Mouse (Mus musculus) midbrain, embryonic 15.5 days (tissue): Measurements from ENCODE around the gene Spink4. TPM values are rescaled to one million over a fixed set of nuclear protein-coding genes. Genes with fewer than 3 reads are reported as not detected.

ENCODE experiments used
- ATAC-seq: fragments of 200-750 bp; cut with Nextera tagmentation; replicated peaks from 2 replicates; pipeline ENCODE4 v1.8.0; 2017; ENCODE audit warnings: moderate TSS enrichment
- H3K27ac ChIP-seq: fragments of 300-500 bp; sonication (generic); 2 replicates; pipeline ENCODE4 v1.5.1; 2015; ENCODE audit warnings: mild to moderate bottlenecking, inconsistent platforms
- H3K27me3 ChIP-seq: fragments of 300-500 bp; sonication (generic); replicated peaks from 2 replicates; pipeline ENCODE4 v1.6.1; 2015; ENCODE audit warnings: inconsistent platforms
- H3K36me3 ChIP-seq: fragments of 300-500 bp; sonication (generic); replicated peaks from 2 replicates; pipeline ENCODE4 v1.6.1; 2015; ENCODE audit warnings: inconsistent platforms
- H3K4me1 ChIP-seq: fragments of 300-500 bp; sonication (generic); 2 replicates; pipeline ENCODE4 v1.6.1; 2015; ENCODE audit warnings: inconsistent platforms
- H3K4me2 ChIP-seq: fragments of 300-500 bp; sonication (generic); 2 replicates; pipeline ENCODE4 v1.6.1; 2015; ENCODE audit warnings: inconsistent platforms, mild to moderate bottlenecking, moderate library complexity
- H3K4me3 ChIP-seq: fragments of 300-500 bp; sonication (generic); 2 replicates; pipeline ENCODE4 v1.5.1; 2015; ENCODE audit warnings: mild to moderate bottlenecking, inconsistent platforms
- H3K9ac ChIP-seq: fragments of 300-500 bp; sonication (generic); 2 replicates; pipeline ENCODE4 v1.6.1; 2015; ENCODE audit warnings: mild to moderate bottlenecking, inconsistent platforms
- H3K9me3 ChIP-seq: fragments of 300-500 bp; sonication (generic); 2 replicates; pipeline ENCODE4 v1.6.1; 2016; ENCODE audit warnings: inconsistent platforms
- WGBS: fragments of 180-500 bp; shearing (Covaris S2); methylation state at CpG from one replicate; pipeline ENCODE4 v1.1.7; 2015; ENCODE audit warnings: mixed read lengths; 5-methylcytosine and 5-hydroxymethylcytosine counted together
- polyA plus RNA-seq: library from polyadenylated mRNA; unstranded; fragments of >200 nt; fragmentation: Nextera tagmentation; extraction: Ambion mirVana; gene quantifications from 2 replicates; pipeline ENCODE4 v1.2.1, GENCODE M21; 2015

Gene Spink4
- polyA plus RNA-seq, 1 experiment from 2014 or later = not detected

DNA sequence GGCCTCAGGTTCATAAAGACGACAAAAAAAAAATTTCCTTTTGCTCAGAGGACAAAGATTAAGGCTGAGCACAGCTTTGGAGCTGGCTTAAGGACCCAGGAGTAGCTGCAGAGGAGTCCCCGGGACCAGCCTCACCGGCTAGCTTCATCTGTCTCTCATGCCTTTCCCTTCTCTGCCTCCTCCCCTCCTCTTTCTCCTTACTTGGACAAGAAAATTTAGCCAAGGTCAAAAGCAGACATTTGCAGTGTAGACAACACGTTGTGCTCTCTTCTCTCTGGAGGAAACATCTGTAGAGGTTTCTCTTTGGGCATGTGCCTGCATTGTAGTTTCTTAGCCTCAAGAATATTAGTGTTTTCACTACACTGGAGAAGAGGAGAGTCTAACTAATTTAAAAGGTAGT lies 34.0 kb upstream of the Spink4 start:
- Histone ChIP-seq H3K36me3 (no peaks in the 10 kb centered on the region), H3K9me3 (no peaks in the 10 kb centered on the region), H3K4me3 (no peak overlapping the region), H3K4me1 (no peaks in the 10 kb centered on the region), H3K9ac (no peak overlapping the region), H3K27ac (no peak overlapping the region), H3K27me3 (no peaks in the 10 kb centered on the region), H3K4me2 (no peak overlapping the region)
- 80% methylated on average over 4 of the region's 4 CpGs for WGBS
- no peak for ATAC-seq

DNA sequence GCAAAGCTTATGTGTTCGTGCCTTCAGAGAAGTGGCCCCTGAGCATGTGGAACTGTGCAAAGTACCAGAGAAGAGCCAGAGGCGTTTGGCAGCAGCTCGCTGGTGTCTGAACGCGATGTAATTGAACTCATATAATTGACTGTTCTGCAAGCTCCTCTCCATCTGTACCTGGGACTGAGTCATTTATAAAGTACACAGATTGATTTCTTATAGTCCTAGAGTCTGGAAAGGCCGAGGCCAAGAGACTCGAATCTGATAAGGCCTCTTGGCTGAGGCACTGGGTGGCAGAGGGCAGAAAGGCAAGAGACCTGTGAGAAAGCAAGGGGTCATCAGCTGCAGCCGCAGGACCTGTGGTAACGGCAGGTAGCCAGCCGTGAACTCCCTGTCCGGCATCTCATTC lies 31.0 kb upstream of the Spink4 start:
- H3K27ac ChIP-seq = no peak overlapping the region
- no peaks in the 10 kb centered on the region for H3K9me3 ChIP-seq
- no peaks in the 10 kb centered on the region for H3K36me3 ChIP-seq
- no peak for ATAC-seq
- H3K4me1 ChIP-seq = no peaks in the 10 kb centered on the region
- H3K4me2 ChIP-seq = no peak overlapping the region
- 84% methylated on average over 11 of the region's 11 CpGs for WGBS
- H3K4me3 ChIP-seq = no peak overlapping the region
- H3K27me3 ChIP-seq = no peaks in the 10 kb centered on the region
- no peak overlapping the region for H3K9ac ChIP-seq

GRCm38 (mm10) chr4:40889252-40889651 lies 30.6 kb upstream of the Spink4 start:
- 60% methylated on average over 3 of the region's 3 CpGs for WGBS
- H3K4me1 ChIP-seq = no peaks in the 10 kb centered on the region
- H3K9ac ChIP-seq = no peak overlapping the region
- H3K9me3 ChIP-seq = no peaks in the 10 kb centered on the region
- no peak overlapping the region for H3K4me3 ChIP-seq
- H3K4me2 ChIP-seq = no peak overlapping the region
- H3K27me3 ChIP-seq = no peaks in the 10 kb centered on the region
- H3K36me3 ChIP-seq = no peaks in the 10 kb centered on the region
- H3K27ac ChIP-seq = no peak overlapping the region
- ATAC-seq = no peak

GRCm38 (mm10) chr4:40889983-40890382 lies 29.9 kb upstream of the Spink4 start:
- no peaks in the 10 kb centered on the region for H3K9me3 ChIP-seq
- H3K36me3 ChIP-seq = no peaks in the 10 kb centered on the region
- WGBS = 87% methylated on average over 4 of the region's 4 CpGs
- no peaks in the 10 kb centered on the region for H3K4me1 ChIP-seq
- ATAC-seq = no peak
- no peak overlapping the region for H3K27ac ChIP-seq
- no peaks in the 10 kb centered on the region for H3K27me3 ChIP-seq
- no peak overlapping the region for H3K4me2 ChIP-seq
- no peak overlapping the region for H3K4me3 ChIP-seq
- no peak overlapping the region for H3K9ac ChIP-seq

- no peaks in the 10 kb centered on the region for H3K27me3 ChIP-seq
- no peak overlapping the region for H3K9ac ChIP-seq
- no peaks in the 10 kb centered on the region for H3K4me1 ChIP-seq
- no peak for ATAC-seq
- WGBS = 83% methylated on average over 5 of the region's 5 CpGs
- H3K36me3 ChIP-seq = no peaks in the 10 kb centered on the region
- H3K9me3 ChIP-seq = no peaks in the 10 kb centered on the region
- no peak overlapping the region for H3K4me3 ChIP-seq
- no peak overlapping the region for H3K4me2 ChIP-seq
- H3K27ac ChIP-seq = no peak overlapping the region
Measured at GRCm38 (mm10) chr4:40891206-40891605, 28.6 kb upstream of the Spink4 start.

DNA sequence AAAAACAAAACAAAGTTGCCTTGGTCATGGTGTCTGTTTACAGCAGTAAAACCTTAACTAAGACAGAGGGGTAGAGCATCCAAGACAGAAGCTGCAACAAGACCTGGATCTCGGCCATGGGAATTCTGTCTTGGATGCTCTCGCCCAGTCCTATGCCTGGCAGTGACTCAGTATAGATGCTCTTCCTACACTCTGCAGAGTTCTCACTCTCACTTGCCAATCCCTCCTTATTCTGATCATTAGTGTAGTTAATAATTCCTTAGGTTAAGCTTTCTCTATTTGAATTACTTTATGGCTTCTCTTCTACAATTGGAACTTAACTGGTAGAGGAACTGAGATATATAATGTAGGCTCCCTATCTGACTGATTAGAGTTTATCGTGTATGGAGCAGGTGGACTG lies 24.7 kb upstream of the Spink4 start:
- Histone ChIP-seq H3K4me3 (no peak overlapping the region), H3K27ac (no peak overlapping the region), H3K9ac (no peak overlapping the region), H3K4me1 (no peaks in the 10 kb centered on the region), H3K27me3 (no peaks in the 10 kb centered on the region), H3K9me3 (no peaks in the 10 kb centered on the region), H3K36me3 (no peaks in the 10 kb centered on the region), H3K4me2 (no peak overlapping the region)
- WGBS = 97% methylated on average over 3 of the region's 3 CpGs
- ATAC-seq = no peak

DNA sequence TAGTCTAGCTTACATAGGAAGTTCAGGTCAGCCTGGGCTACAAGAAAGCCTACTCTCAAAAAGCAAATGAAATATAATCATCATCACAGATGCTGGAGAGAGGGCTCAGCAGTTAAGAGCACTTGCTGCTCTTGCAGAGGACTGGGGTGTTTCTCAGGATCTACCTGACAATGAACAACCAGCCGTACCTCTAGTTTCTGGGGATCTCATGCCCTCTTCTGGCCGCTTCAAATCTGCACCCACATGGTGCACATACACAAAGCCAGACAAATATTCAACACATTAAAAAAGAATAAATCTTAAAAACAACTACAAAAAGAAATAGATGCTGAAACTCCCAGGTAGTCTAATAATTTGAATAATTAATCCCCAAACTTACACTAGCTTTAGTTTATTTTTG lies 24.2 kb upstream of the Spink4 start:
- Histone ChIP-seq H3K4me3 (no peak overlapping the region), H3K27me3 (no peaks in the 10 kb centered on the region), H3K4me2 (no peak overlapping the region), H3K27ac (no peak overlapping the region), H3K4me1 (no peaks in the 10 kb centered on the region), H3K9ac (no peak overlapping the region), H3K9me3 (no peaks in the 10 kb centered on the region), H3K36me3 (no peaks in the 10 kb centered on the region)
- 89% methylated on average over 2 of the region's 2 CpGs for WGBS
- no peak for ATAC-seq

- Histone ChIP-seq H3K27ac (no peak overlapping the region), H3K4me1 (no peaks in the 10 kb centered on the region), H3K27me3 (no peaks in the 10 kb centered on the region), H3K36me3 (no peaks in the 10 kb centered on the region), H3K4me2 (no peak overlapping the region), H3K9me3 (no peaks in the 10 kb centered on the region), H3K4me3 (no peak overlapping the region), H3K9ac (no peak overlapping the region)
- WGBS = 80% methylated on average over 6 of the region's 6 CpGs
- no peak for ATAC-seq
Measured at GRCm38 (mm10) chr4:40898476-40899044, 21.3 kb upstream of the Spink4 start.

- Histone ChIP-seq H3K9ac (no peak overlapping the region), H3K36me3 (no peaks in the 10 kb centered on the region), H3K27me3 (no peaks in the 10 kb centered on the region), H3K4me3 (no peak overlapping the region), H3K4me1 (no peaks in the 10 kb centered on the region), H3K27ac (no peak overlapping the region), H3K4me2 (no peak overlapping the region), H3K9me3 (no peaks in the 10 kb centered on the region)
- WGBS = 66% methylated on average over 2 of the region's 2 CpGs
- no peak for ATAC-seq
Measured at GRCm38 (mm10) chr4:40899264-40899663, 20.6 kb upstream of the Spink4 start.

DNA sequence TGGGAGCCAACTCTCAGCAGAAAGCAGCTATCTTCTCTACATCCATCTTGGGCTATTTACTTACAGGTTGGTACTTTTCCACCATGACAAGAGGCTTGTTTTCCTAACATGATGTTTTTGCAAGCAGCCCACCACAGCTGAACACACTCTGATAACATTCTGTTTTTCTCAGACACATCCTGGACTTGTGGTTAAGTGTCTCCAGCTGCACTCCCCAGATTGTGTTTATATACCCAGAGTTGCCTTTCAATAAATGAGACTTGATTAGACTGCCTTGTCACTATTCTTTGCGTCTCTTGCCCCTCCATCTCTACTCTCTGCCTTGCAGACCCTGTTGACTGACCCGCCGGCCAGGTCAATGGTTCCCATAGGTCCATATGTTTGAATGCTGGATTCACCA lies 19.8 kb upstream of the Spink4 start:
- Histone ChIP-seq H3K36me3 (no peaks in the 10 kb centered on the region), H3K27me3 (no peaks in the 10 kb centered on the region), H3K4me1 (no peaks in the 10 kb centered on the region), H3K4me2 (no peak overlapping the region), H3K27ac (no peak overlapping the region), H3K9me3 (no peaks in the 10 kb centered on the region), H3K4me3 (no peak overlapping the region), H3K9ac (no peak overlapping the region)
- WGBS = 96% methylated on average over 3 of the region's 3 CpGs
- ATAC-seq = no peak

GRCm38 (mm10) chr4:40900612-40901011 lies 19.2 kb upstream of the Spink4 start:
- H3K27ac ChIP-seq = no peak overlapping the region
- no peak overlapping the region for H3K9ac ChIP-seq
- no peaks in the 10 kb centered on the region for H3K27me3 ChIP-seq
- no peaks in the 10 kb centered on the region for H3K4me1 ChIP-seq
- no peak overlapping the region for H3K4me2 ChIP-seq
- H3K36me3 ChIP-seq = no peaks in the 10 kb centered on the region
- no peak overlapping the region for H3K4me3 ChIP-seq
- WGBS = 91% methylated on average over 4 of the region's 4 CpGs
- ATAC-seq = no peak
- H3K9me3 ChIP-seq = no peaks in the 10 kb centered on the region

DNA sequence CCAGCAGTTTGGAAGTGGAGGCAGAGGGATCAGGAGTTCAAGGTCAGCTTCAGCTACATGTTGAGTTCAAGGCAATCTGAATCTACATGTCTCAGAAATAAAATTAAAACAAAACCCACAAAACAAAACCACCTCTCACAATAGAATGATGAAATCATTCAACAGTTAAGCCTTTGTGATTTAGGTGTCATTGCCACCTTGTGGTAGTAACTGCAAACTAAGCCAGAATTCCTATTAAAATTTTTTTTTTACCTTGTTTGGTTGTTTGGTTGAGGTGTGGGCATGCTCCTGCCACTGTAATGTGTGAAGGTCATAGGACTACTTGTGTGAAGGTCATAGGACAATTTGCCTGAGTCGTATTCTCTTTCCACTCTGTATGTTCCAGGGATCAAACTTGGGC lies 13.6 kb upstream of the Spink4 start:
- H3K4me2 ChIP-seq = no peak overlapping the region
- ATAC-seq = no peak
- no peaks in the 10 kb centered on the region for H3K36me3 ChIP-seq
- no peak overlapping the region for H3K9ac ChIP-seq
- WGBS = 62% methylated on average over 1 of the region's 1 CpGs
- H3K4me1 ChIP-seq = no peaks in the 10 kb centered on the region
- no peak overlapping the region for H3K27ac ChIP-seq
- H3K27me3 ChIP-seq = no peaks in the 10 kb centered on the region
- no peaks in the 10 kb centered on the region for H3K9me3 ChIP-seq
- H3K4me3 ChIP-seq = no peak overlapping the region

- Histone ChIP-seq H3K9ac (no peak overlapping the region), H3K4me3 (no peak overlapping the region), H3K4me2 (no peak overlapping the region), H3K36me3 (no peaks in the 10 kb centered on the region), H3K27ac (no peak overlapping the region), H3K4me1 (no peaks in the 10 kb centered on the region), H3K27me3 (no peaks in the 10 kb centered on the region), H3K9me3 (no peaks in the 10 kb centered on the region)
- WGBS = 58% methylated on average over 20 of the region's 20 CpGs
- no peak for ATAC-seq
Measured at GRCm38 (mm10) chr4:40908261-40908969, 11.4 kb upstream of the Spink4 start.
